Mouse (Mus musculus) gonadal fat pad, adult 2 months (tissue): ENCODE data around the gene Kpna4. TPM values are rescaled to one million over a fixed set of nuclear protein-coding genes. Genes with fewer than 3 reads are reported as not detected.
A peak's percentile ranks its signal among the peaks of the same experiment; 100 is the strongest.

Experiments
- DNase-seq: peaks from one replicate; pipeline ENCODE4 v3.0.0-alpha.2; 2012; ENCODE audit warnings: low read depth
- polyA plus RNA-seq: library from polyadenylated mRNA; depleted of rRNA; stranded (reverse); fragments of >200 nt; gene quantifications from 2 replicates; pipeline ENCODE4 v1.2.3, GENCODE M21; 2012; rRNA removed

The Kpna4 gene
- 18.4 and 18.5 TPM in 2 replicates for polyA plus RNA-seq

- peak; percentile 56 for DNase-seq
Measured at GRCm38 (mm10) chr3:69126509-69127345, at the start of gene Kpna4. TSS of gene Kpna4 (minus strand) at chr3:69127113.

GRCm38 (mm10) chr3:69175229-69175628 is 48.3 kb upstream of the Kpna4 start:
- no peak for DNase-seq

- no peak for DNase-seq
Measured at GRCm38 (mm10) chr3:69171123-69171522, 44.2 kb upstream of the Kpna4 start.

GRCm38 (mm10) chr3:69169796-69170195 is 42.9 kb upstream of the Kpna4 start:
- no peak for DNase-seq

GRCm38 (mm10) chr3:69168724-69169123 is 41.8 kb upstream of the Kpna4 start:
- DNase-seq: no peak

GRCm38 (mm10) chr3:69163057-69163456 is 36.1 kb upstream of the Kpna4 start:
- no peak for DNase-seq

GRCm38 (mm10) chr3:69160429-69160828 is 33.5 kb upstream of the Kpna4 start:
- DNase-seq: no peak

DNA sequence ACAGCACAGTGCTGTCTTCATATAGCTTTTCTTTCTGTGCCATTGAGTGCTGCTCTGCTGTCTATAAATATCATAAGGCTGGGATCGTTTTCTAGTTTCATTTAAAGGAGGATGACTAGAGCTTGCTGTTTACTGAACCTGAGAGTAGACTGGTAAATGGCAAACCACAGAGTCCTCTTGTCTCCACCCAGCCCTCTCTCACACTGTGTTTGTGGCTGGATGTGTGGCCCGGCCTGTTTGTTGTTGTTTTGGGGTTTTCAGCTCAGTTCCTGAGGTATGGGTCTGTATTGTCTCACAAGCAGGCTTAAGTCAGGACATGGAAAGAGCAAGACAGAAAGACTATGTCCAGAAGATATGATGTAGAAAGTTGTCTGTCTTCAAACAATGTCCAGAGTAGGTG is 32.6 kb upstream of the Kpna4 start:
- no peak for DNase-seq

- DNase-seq: no peak
Measured at GRCm38 (mm10) chr3:69157886-69158285, 31.0 kb upstream of the Kpna4 start.

GRCm38 (mm10) chr3:69156484-69156883 is 29.6 kb upstream of the Kpna4 start:
- DNase-seq: no peak

- no peak for DNase-seq
Measured at GRCm38 (mm10) chr3:69154691-69155090, 27.8 kb upstream of the Kpna4 start.

DNA sequence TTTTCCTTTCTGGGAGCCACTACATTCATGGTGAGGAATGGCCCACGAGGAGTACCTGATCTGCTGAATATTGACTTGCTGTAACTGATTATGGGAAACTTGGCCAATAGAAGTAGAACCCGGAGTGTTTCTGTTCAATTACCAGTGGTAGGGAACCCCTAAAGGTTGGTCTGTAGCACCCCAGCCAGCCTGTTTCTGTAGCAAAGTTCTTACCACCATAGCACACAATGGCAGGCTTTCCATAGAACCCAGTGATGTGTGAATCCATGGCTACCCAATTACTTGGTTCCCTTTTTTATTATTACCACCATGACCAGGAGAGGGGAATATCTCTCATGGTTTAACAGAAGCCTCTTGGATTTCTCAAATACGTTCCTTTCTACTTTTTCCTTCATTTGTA is 24.0 kb upstream of the Kpna4 start:
- no peak for DNase-seq

DNA sequence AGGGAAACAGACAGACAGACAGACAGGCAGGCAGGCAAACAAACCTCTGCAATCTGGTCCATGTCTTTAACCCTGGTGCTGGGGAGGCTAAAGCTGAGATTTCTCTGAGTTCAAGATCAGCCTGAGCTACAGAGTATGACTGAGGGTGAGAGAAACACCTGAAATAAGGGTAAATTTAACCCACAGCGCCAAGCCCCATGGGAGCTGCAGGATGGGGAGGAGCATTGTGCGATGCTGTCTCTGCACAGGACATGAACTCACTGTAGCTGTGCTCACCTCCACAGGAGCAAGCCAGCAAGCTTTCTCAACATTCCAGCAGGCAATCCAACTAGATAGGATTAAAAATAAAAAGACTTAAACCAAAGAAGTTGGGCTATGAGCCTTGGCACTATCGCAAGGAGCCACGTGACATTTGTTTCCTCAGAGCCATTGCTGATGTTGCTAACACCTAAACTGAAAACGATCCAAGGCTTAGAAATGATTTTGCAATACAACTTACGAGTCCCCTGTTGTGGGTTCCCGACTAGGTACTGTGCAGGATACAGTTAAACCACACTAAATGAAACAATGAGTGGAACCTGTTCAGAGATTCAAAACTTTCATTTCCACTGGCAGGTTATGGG is 15.6 kb upstream of the Kpna4 start:
- peak; percentile 56 for DNase-seq

DNA sequence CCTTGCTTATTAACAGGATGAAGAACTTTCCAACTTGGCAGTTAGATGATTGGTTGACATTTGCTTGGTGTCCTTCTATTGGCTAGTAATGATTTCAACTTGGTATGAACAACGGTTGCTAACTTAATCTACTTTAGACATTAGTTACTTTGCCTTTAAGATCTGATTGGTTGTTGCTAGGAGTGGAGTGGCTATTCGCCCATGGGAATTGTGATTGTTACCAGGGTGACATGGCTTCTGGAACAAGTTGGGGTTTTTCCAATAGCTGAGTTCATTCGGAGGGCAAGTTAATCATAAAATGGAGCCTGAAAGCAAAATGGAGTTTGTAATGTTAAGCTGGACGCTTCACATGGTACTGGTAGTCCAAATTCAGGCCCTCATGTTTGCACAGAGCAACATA is 13.9 kb upstream of the Kpna4 start:
- DNase-seq: no peak

- DNase-seq: no peak
Measured at GRCm38 (mm10) chr3:69136059-69136458, 9.1 kb upstream of the Kpna4 start.

- no peak for DNase-seq
Measured at GRCm38 (mm10) chr3:69130973-69131372, 4.1 kb upstream of the Kpna4 start.

GRCm38 (mm10) chr3:69127693-69128092 is 780 bp upstream of the Kpna4 start:
- DNase-seq: no peak

GRCm38 (mm10) chr3:69127346-69127678 is 399 bp upstream of the Kpna4 start:
- DNase-seq: no peak

GRCm38 (mm10) chr3:69125891-69126508 is 913 bp downstream of the Kpna4 start:
- no peak for DNase-seq

DNA sequence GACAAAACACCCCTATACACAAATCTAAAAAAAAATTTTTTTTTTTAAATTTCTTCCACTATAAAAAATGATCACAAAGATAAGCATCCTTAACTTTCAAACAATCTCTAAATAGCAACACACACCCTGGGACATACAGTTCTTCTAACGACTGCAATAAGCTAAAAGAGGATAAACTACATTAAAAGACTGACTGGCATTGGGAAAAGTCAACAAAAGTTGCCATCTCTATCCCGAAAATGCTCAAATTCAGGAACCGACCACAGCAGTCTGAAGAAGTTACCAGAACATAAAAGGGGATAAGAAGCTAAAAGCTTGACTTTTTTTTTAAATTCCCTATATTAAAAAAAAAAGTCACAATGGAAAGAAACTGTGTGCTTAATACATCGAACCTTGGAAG is 1.5 kb downstream of the Kpna4 start:
- DNase-seq: no peak

DNA sequence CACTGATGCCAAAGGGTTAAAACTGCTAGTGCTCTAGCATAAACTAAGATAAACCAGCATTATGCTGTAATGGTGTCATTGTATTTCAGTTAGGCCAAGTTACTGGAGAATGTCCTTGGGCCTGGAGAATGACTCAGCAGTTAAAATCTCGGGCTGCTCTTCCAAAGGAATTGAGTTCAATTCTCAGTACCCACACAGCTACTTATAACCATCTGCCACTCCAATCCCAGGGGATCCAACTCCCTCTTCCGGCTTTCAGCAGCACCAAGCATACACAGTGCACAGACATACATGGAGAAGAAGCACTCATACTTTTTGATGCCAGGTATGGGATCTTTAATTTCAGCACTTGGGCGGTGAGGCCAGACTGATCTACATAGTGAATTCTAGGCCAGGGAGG is 8.1 kb downstream of the Kpna4 start:
- DNase-seq: no peak

DNA sequence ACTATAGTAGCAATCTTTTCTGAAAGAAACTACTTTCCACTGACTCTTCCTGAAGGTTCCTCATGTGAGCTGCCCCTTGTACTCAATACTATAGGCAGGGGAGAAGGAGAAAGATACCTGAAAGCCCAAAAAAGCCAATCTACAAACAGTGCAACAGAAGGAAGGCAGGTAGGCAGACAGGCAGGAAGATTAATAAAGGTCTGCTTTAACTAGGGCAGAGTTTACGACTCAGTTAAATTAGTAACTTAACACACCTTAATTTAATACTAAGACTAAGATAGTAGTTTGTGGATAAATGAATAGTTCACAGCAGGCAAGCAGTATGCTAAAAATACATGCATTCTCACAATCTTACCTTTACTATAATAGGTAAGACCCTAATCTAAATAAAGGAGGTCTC is 12.2 kb downstream of the Kpna4 start:
- DNase-seq: no peak

GRCm38 (mm10) chr3:69113956-69114355 is 13.0 kb downstream of the Kpna4 start:
- no peak for DNase-seq
